Mouse (Mus musculus): Measurements from ENCODE around the gene Ywhab. TPM values are rescaled to one million over a fixed set of nuclear protein-coding genes. Genes with fewer than 3 reads are reported as not detected.

Gene Ywhab
- 114 TPM for total RNA-seq (2023)

GRCm38 (mm10) chr2:163994654-163994976 lies at the start of gene Ywhab:
TSS of gene Ywhab (plus strand) at chr2:163994960.

GRCm38 (mm10) chr2:164025150-164025549 lies 30.4 kb downstream of the Ywhab start, which contains the start of gene Pabpc1l:
TSS of gene Pabpc1l (plus strand) at chr2:164025450.

Other genes starting within 250 kb of the Ywhab start
- 15.4 TPM for gene Ada, start 244.7 kb upstream of the Ywhab start, total RNA-seq (2023)
- not detected for gene Ccn5, start 174.1 kb upstream of the Ywhab start, total RNA-seq (2023)
- not detected for gene Kcnk15, start 141.3 kb upstream of the Ywhab start, total RNA-seq (2023)
- gene Rims4, start 76.3 kb upstream of the Ywhab start, total RNA-seq (2023) = not detected
- gene Pabpc1l, start 30.5 kb downstream of the Ywhab start, total RNA-seq (2023) = 5.3 TPM
- gene Stk4, start 75.4 kb downstream of the Ywhab start, total RNA-seq (2023) = 287 TPM
- 71.6 TPM for gene Tomm34, start 76.2 kb downstream of the Ywhab start, total RNA-seq (2023)
- gene Kcns1, start 176.2 kb downstream of the Ywhab start, total RNA-seq (2023) = not detected
- gene Wfdc5, start 187.8 kb downstream of the Ywhab start, total RNA-seq (2023) = not detected
- not detected for gene Wfdc12, start 195.6 kb downstream of the Ywhab start, total RNA-seq (2023)
- not detected for gene Wfdc15a, start 205.2 kb downstream of the Ywhab start, total RNA-seq (2023)
- not detected for gene Wfdc15b, start 226.7 kb downstream of the Ywhab start, total RNA-seq (2023)
- gene Svs2, start 243.5 kb downstream of the Ywhab start, total RNA-seq (2023) = not detected

Measured in CD8-positive naive resting alpha-beta T cell, adult 57 days (primary cell).